Mouse (Mus musculus): Measurements from ENCODE around the gene Sgms2. TPM values are rescaled to one million over a fixed set of nuclear protein-coding genes. Genes with fewer than 3 reads are reported as not detected.

Gene Sgms2
- polyA plus RNA-seq (2016; fragmentation: Nextera tagmentation; extraction: Ambion mirVana) = 0.71 and 0.87 TPM in 2 replicates

DNA sequence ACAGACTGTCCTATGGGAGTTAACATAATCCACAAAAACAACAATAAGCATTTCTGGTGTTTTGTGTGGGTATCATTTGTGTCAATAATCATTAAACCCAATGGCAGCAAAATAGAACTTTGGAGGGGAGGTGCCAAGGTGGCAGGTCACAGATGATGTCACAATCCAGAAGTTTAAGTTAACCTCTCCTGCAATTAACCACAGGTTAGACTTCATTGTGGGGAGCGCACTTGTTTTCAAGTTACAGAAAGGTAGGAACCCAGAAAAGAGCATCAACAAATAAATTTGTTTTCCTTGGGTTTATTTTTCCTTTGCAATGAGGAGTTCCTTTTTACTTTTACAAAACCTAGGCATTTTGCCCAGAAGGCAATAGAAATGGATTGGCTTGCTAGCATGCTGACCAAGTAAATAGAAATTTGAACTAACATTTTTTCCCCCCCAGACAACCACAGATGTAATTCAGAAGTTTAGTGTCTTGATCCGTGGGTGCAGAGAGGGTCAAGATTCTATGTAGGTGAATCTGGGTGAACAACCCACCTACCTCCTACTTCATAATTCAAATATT lies at the start of gene Sgms2:
Sgms2 (minus strand) TSS at position 51 of the 565 bp plus-strand sequence.
- Histone ChIP-seq H3K27ac (ENCODE audit: poor library complexity, severe bottlenecking) (no peak within 1 kb of the TSS), H3K4me1 (replicated peaks) (peaks cover 6% of the 10 kb centered on the region; the same call in 1 of the 2 replicates), H3K27me3 (replicated peaks) (peaks cover 52% of the 10 kb centered on the region), H3K4me2 (peak within 1 kb of the TSS; percentile 96), H3K9ac (peak within 1 kb of the TSS; percentile 80), H3K36me3 (no peaks in the 10 kb centered on the region), H3K4me3 (peak within 1 kb of the TSS; percentile 75), H3K9me3 (replicated peaks) (no peaks in the 10 kb centered on the region)
- no peak for ATAC-seq (ENCODE audit: insufficient number of reproducible peaks, low FRiP score)
- WGBS = 81% methylated on average over 2 of the region's 2 CpGs

DNA sequence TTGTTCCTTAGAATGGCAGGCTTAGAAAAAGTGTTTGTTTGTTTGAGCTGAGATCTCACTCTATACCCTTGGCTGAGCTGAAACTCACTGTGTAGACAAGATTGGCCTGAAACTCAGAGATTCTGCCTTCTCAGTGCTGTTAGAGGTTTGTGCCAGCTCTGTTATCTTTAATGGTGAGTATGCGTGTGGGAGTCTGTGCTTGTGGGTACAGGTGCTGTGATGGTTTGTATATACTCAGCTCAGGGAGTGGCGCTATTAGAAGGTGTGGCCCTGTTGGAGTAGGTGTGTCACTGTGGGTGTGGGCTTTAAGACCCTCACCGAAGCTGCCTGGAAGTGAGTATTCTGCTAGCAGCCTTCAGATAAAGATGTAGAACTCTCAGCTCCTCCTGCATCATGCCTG lies 34.0 kb upstream of the Sgms2 start:
- no peaks in the 10 kb centered on the region for H3K4me1 ChIP-seq (replicated peaks)
- 72% methylated on average over 3 of the region's 3 CpGs for WGBS
- H3K27me3 ChIP-seq (replicated peaks) = no peaks in the 10 kb centered on the region
- no peak for ATAC-seq (ENCODE audit: insufficient number of reproducible peaks, low FRiP score)
- no peak overlapping the region for H3K9ac ChIP-seq
- no peaks in the 10 kb centered on the region for H3K36me3 ChIP-seq
- H3K27ac ChIP-seq (ENCODE audit: poor library complexity, severe bottlenecking) = no peak overlapping the region
- H3K9me3 ChIP-seq (replicated peaks) = no peaks in the 10 kb centered on the region
- H3K4me3 ChIP-seq = no peak overlapping the region
- no peak overlapping the region for H3K4me2 ChIP-seq

DNA sequence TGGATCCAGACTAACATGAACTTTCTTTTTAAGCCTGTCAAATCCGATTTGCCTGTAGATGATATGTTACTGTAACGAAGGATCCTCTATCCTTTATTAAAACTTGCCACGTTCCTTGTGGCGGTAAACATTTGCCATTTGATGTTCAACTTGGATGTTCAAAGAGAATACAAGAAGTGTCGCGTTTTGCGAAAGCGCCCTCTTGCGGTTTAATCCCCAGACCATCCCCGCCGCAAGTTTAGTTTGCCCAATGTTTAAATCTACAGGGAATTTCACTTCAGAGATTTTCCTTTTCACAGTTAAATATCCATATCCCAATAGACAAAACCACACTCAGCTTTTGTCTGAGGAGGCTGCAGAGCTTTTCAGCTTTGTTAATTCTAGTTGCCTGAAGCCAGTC lies 33.6 kb upstream of the Sgms2 start:
- Histone ChIP-seq H3K4me2 (no peak overlapping the region), H3K27ac (ENCODE audit: poor library complexity, severe bottlenecking) (no peak overlapping the region), H3K4me1 (replicated peaks) (no peaks in the 10 kb centered on the region), H3K9me3 (replicated peaks) (no peaks in the 10 kb centered on the region), H3K27me3 (replicated peaks) (no peaks in the 10 kb centered on the region), H3K9ac (no peak overlapping the region), H3K4me3 (no peak overlapping the region), H3K36me3 (no peaks in the 10 kb centered on the region)
- 18% methylated on average over 11 of the region's 11 CpGs for WGBS
- ATAC-seq (ENCODE audit: insufficient number of reproducible peaks, low FRiP score) = no peak

DNA sequence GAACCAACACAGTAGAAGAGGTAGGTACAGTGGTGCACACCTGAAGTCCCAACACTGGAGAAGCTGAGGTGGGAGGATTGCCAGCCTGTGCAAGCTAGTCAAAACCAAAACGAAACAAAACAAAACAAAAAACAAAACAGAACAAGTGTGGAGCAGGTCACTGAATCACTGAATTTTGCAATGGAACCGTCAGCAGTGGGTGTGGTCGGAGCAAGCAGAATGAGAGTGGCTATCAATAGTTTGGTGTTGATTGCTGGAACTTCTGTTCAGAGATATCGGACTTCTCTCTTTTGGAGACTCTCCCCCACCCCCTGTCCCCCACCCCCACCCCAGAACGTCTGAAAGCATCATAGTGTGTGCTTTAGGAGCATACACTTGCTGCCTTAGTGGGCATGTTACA lies 33.0 kb upstream of the Sgms2 start:
- Histone ChIP-seq H3K9me3 (replicated peaks) (no peaks in the 10 kb centered on the region), H3K36me3 (no peaks in the 10 kb centered on the region), H3K27me3 (replicated peaks) (no peaks in the 10 kb centered on the region), H3K9ac (no peak overlapping the region), H3K4me2 (no peak overlapping the region), H3K4me1 (replicated peaks) (no peaks in the 10 kb centered on the region), H3K4me3 (no peak overlapping the region), H3K27ac (ENCODE audit: poor library complexity, severe bottlenecking) (no peak overlapping the region)
- ATAC-seq (ENCODE audit: insufficient number of reproducible peaks, low FRiP score) = no peak
- WGBS = 63% methylated on average over 5 of the region's 5 CpGs

DNA sequence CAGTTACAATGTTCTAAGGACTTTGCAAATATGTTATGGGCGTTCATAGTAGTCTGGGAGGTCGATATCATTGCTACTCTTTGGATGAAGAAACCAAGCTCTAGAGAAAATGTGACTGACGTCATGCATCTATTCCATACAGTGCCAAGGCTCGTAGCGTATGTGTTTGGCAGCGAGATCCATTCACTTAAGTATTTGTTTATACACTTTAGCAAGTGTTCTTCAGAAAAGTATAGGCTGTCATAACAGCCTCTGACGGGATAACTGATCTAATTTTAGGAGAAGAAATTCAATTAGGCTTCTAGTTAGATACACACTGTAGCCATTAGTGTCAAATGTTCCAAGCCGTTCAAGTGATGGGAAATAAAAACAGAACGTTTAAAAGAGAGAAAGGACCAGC lies 32.5 kb upstream of the Sgms2 start:
- ATAC-seq (ENCODE audit: insufficient number of reproducible peaks, low FRiP score) = no peak
- WGBS = 76% methylated on average over 9 of the region's 9 CpGs

DNA sequence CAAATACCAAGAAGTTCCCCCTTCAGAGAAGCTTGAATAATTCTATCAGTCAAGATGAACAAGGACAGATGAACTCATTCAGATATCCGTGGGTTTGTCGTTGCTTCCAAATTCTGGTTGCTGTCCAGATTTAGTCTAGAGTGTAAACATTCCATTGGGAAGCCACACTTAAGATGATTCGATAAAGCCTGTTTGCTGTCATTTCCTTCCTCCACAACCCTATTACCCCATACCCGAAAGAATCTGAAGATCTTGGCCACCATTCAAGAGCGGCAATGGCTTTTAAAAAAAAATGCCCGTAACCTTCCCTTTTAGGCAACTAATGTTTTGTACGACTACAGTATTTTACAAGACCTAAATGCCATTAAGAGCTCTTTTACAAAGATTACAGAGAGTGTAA lies 31.0 kb upstream of the Sgms2 start:
- Histone ChIP-seq H3K27me3 (replicated peaks) (no peaks in the 10 kb centered on the region), H3K4me1 (replicated peaks) (no peaks in the 10 kb centered on the region), H3K36me3 (no peaks in the 10 kb centered on the region), H3K27ac (ENCODE audit: poor library complexity, severe bottlenecking) (no peak overlapping the region), H3K9ac (no peak overlapping the region), H3K9me3 (replicated peaks) (no peaks in the 10 kb centered on the region), H3K4me3 (no peak overlapping the region), H3K4me2 (no peak overlapping the region)
- 54% methylated on average over 7 of the region's 7 CpGs for WGBS
- no peak for ATAC-seq (ENCODE audit: insufficient number of reproducible peaks, low FRiP score)

More for the DNA sequence above, 32.5 kb upstream of the Sgms2 start:
- no peak overlapping the region for H3K27ac ChIP-seq (ENCODE audit: poor library complexity, severe bottlenecking)
- H3K9ac ChIP-seq = no peak overlapping the region
- H3K4me2 ChIP-seq = no peak overlapping the region
- H3K4me1 ChIP-seq (replicated peaks) = no peaks in the 10 kb centered on the region
- no peaks in the 10 kb centered on the region for H3K9me3 ChIP-seq (replicated peaks)
- H3K36me3 ChIP-seq = no peaks in the 10 kb centered on the region
- H3K27me3 ChIP-seq (replicated peaks) = no peaks in the 10 kb centered on the region
- H3K4me3 ChIP-seq = no peak overlapping the region

DNA sequence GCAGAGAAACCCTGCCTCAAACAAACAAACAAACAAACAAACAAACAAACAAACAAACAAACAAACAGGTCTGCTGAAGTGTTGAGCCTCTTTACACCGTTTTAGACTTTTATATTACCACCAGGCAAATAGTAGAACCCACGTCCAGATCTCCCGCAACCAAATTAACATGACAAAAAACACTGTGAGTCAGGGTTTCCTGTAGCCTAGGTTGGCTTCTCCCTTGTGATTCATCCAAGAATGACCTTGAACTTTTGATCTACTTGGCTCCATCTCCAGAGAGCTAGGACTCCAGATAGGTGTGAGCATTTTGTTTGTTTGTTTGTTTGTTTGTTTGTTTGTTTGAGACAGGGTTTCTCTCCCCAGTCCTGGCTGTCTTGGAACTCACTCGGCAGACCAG lies 30.0 kb upstream of the Sgms2 start:
- no peak for ATAC-seq (ENCODE audit: insufficient number of reproducible peaks, low FRiP score)

DNA sequence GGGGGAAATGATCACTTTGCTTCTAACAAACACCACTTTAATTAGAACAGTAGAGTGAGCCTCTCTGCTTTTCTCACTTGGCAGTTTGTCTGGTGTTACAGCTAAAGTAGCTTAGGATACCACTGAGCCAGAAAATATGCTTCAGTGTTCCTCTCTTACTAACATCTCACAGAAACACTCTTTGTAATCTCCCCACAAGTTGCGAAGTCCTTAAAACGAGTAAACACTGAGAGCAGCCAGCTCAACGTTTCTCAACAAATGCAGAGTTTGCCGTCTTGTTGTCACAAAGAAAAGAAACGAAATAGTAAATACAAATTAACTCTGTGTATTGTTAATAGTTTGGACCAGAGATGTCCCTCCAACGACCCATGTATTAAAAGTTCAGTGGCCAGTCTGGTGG lies 26.5 kb upstream of the Sgms2 start:
- H3K4me3 ChIP-seq = no peak overlapping the region
- H3K4me2 ChIP-seq = no peak overlapping the region
- H3K4me1 ChIP-seq (replicated peaks) = no peaks in the 10 kb centered on the region
- H3K9ac ChIP-seq = no peak overlapping the region
- no peaks in the 10 kb centered on the region for H3K27me3 ChIP-seq (replicated peaks)
- H3K27ac ChIP-seq (ENCODE audit: poor library complexity, severe bottlenecking) = no peak overlapping the region
- 73% methylated on average over 6 of the region's 6 CpGs for WGBS
- no peaks in the 10 kb centered on the region for H3K36me3 ChIP-seq
- no peaks in the 10 kb centered on the region for H3K9me3 ChIP-seq (replicated peaks)
- no peak for ATAC-seq (ENCODE audit: insufficient number of reproducible peaks, low FRiP score)

More for the DNA sequence above, 30.0 kb upstream of the Sgms2 start:
- no peak overlapping the region for H3K4me3 ChIP-seq
- no peaks in the 10 kb centered on the region for H3K4me1 ChIP-seq (replicated peaks)
- WGBS = 70% methylated on average over 4 of the region's 4 CpGs
- H3K27me3 ChIP-seq (replicated peaks) = no peaks in the 10 kb centered on the region
- no peak overlapping the region for H3K4me2 ChIP-seq
- H3K27ac ChIP-seq (ENCODE audit: poor library complexity, severe bottlenecking) = no peak overlapping the region
- no peaks in the 10 kb centered on the region for H3K36me3 ChIP-seq
- no peaks in the 10 kb centered on the region for H3K9me3 ChIP-seq (replicated peaks)
- no peak overlapping the region for H3K9ac ChIP-seq

DNA sequence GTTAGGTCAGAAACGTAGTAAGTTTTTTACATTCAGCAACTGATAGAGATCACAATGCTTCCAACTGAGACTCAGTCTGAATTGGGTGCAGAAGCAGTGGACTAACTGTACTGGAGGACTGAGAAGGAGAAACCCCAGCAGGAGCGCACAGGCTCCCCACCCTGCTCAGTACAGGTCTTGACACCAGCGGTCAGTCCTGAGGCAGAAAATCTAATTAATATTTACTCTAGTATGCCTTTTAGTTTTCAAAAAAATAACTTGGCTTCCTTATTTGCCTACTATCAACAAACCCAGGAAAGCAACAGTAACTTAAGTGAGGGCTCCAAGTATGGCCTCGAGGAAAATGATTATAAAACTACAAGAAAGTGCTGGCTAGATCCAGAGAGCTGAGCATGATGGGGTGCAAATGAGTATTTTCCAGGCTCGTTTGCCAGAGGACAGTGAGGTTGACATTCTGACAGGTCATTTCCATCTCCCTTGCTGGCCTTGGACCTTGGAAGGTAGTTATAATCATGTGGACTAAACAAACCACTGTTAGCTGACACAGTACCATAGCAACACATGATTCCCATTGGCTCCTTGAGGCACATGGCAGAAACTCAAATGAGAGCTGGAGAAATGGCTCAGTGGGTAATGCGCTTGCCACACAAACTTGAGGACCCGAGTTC lies 25.3 kb upstream of the Sgms2 start:
- Histone ChIP-seq H3K27ac (ENCODE audit: poor library complexity, severe bottlenecking) (no peak overlapping the region), H3K27me3 (replicated peaks) (no peaks in the 10 kb centered on the region), H3K4me3 (no peak overlapping the region), H3K4me1 (replicated peaks) (no peaks in the 10 kb centered on the region), H3K9me3 (replicated peaks) (no peaks in the 10 kb centered on the region), H3K36me3 (no peaks in the 10 kb centered on the region), H3K4me2 (no peak overlapping the region), H3K9ac (no peak overlapping the region)
- ATAC-seq (ENCODE audit: insufficient number of reproducible peaks, low FRiP score) = no peak
- 79% methylated on average over 7 of the region's 7 CpGs for WGBS

DNA sequence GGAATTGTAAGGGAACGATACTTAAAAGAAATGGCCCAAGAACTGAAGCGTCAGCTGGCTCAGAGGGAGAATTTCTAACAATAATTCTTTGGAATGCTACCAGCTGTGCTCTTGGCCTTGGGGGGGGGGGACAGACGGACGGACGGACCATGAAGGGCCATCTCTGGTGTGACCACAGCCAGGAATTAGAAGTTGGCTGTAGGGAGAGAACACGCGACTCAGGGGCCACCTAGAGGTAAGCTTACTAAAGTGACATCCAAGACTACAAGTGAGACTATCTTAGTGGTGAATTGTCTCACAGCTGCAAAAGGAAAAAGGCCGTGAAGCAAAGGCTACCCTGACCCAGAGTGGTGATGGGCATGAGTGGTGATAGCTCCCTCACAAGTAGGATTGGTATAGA lies 20.4 kb upstream of the Sgms2 start:
- H3K9me3 ChIP-seq (replicated peaks) = no peaks in the 10 kb centered on the region
- H3K36me3 ChIP-seq = no peaks in the 10 kb centered on the region
- no peak for ATAC-seq (ENCODE audit: insufficient number of reproducible peaks, low FRiP score)
- no peak overlapping the region for H3K4me3 ChIP-seq
- H3K9ac ChIP-seq = no peak overlapping the region
- H3K27me3 ChIP-seq (replicated peaks) = no peaks in the 10 kb centered on the region
- WGBS = 54% methylated on average over 8 of the region's 8 CpGs
- H3K4me2 ChIP-seq = no peak overlapping the region
- no peaks in the 10 kb centered on the region for H3K4me1 ChIP-seq (replicated peaks)
- no peak overlapping the region for H3K27ac ChIP-seq (ENCODE audit: poor library complexity, severe bottlenecking)

DNA sequence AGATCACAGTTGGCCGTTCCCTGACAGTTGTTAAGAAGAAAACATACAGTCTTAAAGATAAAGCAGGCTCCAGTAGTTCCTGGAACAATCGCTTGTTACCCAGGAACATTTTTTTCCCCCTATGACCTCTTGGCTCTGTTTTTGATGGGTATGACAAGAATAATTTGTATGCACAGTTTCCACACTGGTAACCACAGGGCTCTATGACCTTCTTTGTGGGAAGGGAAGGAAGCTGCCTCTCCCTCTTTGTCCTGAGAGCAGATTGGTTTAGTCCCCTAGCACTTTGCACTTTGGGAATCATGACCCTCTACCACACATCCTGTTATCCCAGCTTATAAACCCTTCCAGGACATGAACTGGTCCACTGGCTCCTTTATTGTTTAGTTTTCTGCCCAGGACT lies 16.8 kb upstream of the Sgms2 start:
- WGBS = 54% methylated on average over 2 of the region's 2 CpGs
- no peak overlapping the region for H3K4me2 ChIP-seq
- no peak overlapping the region for H3K9ac ChIP-seq
- H3K9me3 ChIP-seq (replicated peaks) = no peaks in the 10 kb centered on the region
- no peaks in the 10 kb centered on the region for H3K4me1 ChIP-seq (replicated peaks)
- H3K4me3 ChIP-seq = no peak overlapping the region
- H3K36me3 ChIP-seq = no peaks in the 10 kb centered on the region
- no peak for ATAC-seq (ENCODE audit: insufficient number of reproducible peaks, low FRiP score)
- H3K27ac ChIP-seq (ENCODE audit: poor library complexity, severe bottlenecking) = no peak overlapping the region
- no peaks in the 10 kb centered on the region for H3K27me3 ChIP-seq (replicated peaks)

Data from heart, embryonic 12.5 days (tissue).